8 mouse cellular contexts compared by ENCODE assay signal in genomic region chr6:90988648-90989317, GRCm38 (mm10). TPM values are rescaled to one million over a fixed set of nuclear protein-coding genes. Genes with fewer than 3 reads are reported as not detected.
DNase-seq lines count a peak whose midpoint lies in the region; ATAC-seq and TF ChIP-seq lines count a peak whose summit lies in the region.

Gene Iqsec1 (minus strand): TSS chr6:90988685.

- no peak for TF ChIP-seq POLR2A in CH12.LX (IDR thresholded peaks at IDR 0.05; ENCODE audit: low read depth, low read length)

- dilution Hi-C loops in CH12.LX (cut with MboI; ENCODE audit: extremely low pct_ligation_motif_present, extremely low pct_unique_long_range_greater_than_20kb, low sequenced_read_pairs) = no loop called here

- no peaks in the 10 kb centered on the region for H3K36me3 ChIP-seq in CH12.LX (replicated peaks in 1 of 2; ENCODE audit: control insufficient read depth in 1 of 2, insufficient read depth in 1 of 2, low read length in 1 of 2)
- no peaks in the 10 kb centered on the region for H3K36me3 ChIP-seq in forebrain, embryonic 12.5 days (replicated peaks)
- H3K36me3 ChIP-seq in heart, embryonic 16.5 days (ENCODE audit: control insufficient read depth, insufficient read depth) = no peaks in the 10 kb centered on the region
- H3K36me3 ChIP-seq in liver, embryonic 13.5 days = no peaks in the 10 kb centered on the region
- H3K36me3 ChIP-seq in stomach, embryonic 14.5 days (ENCODE audit: control insufficient read depth, insufficient read depth, low read length) = no peaks in the 10 kb centered on the region

- peaks cover 58% of the 10 kb centered on the region for H3K27me3 ChIP-seq in CH12.LX (replicated peaks)
- peaks cover 23% of the 10 kb centered on the region for H3K27me3 ChIP-seq in forebrain, embryonic 12.5 days
- no peaks in the 10 kb centered on the region for H3K27me3 ChIP-seq in heart, embryonic 16.5 days (ENCODE audit: control insufficient read depth, insufficient read depth, low read length)
- H3K27me3 ChIP-seq in liver, embryonic 13.5 days = peaks cover 40% of the 10 kb centered on the region
- no peaks in the 10 kb centered on the region for H3K27me3 ChIP-seq in stomach, embryonic 14.5 days (ENCODE audit: control insufficient read depth, insufficient read depth, low read length)

- H3K4me1 ChIP-seq in CH12.LX (ENCODE audit: control insufficient read depth in 1 of 2, insufficient read depth in 2 of 2) = peaks cover 0 to 2% of the 10 kb centered on the region in 2 experiments; a peak in 2 of 4 replicates
- H3K4me1 ChIP-seq in forebrain, embryonic 12.5 days = peaks cover 10% of the 10 kb centered on the region
- peaks cover 37% of the 10 kb centered on the region for H3K4me1 ChIP-seq in heart, embryonic 16.5 days (ENCODE audit: control insufficient read depth, insufficient read depth, low read length)
- peaks cover 57% of the 10 kb centered on the region for H3K4me1 ChIP-seq in liver, embryonic 13.5 days (replicated peaks)
- peaks cover 6% of the 10 kb centered on the region; the same call in 1 of the 2 replicates for H3K4me1 ChIP-seq in stomach, embryonic 14.5 days (ENCODE audit: control insufficient read depth, insufficient read depth, low read length)

- H3K9ac ChIP-seq in CH12.LX (ENCODE audit: insufficient read depth, low read depth) = no peak within 1 kb of the TSS
- peak within 1 kb of the TSS; percentile 71 for H3K9ac ChIP-seq in forebrain, embryonic 12.5 days
- H3K9ac ChIP-seq in heart, embryonic 16.5 days (ENCODE audit: low read length) = peak within 1 kb of the TSS; percentile 79
- H3K9ac ChIP-seq in liver, embryonic 13.5 days = peak within 1 kb of the TSS; percentile 82
- H3K9ac ChIP-seq in stomach, embryonic 14.5 days (replicated peaks; ENCODE audit: low read depth, low read length) = peak within 1 kb of the TSS; percentile 69

- peak within 1 kb of the TSS in 2 of 3 experiments; percentile 22 to 64 for H3K4me3 ChIP-seq in CH12.LX (replicated peaks in 1 of 3; ENCODE audit: low read depth in 2 of 3, low read length in 2 of 3, poor library complexity in 1 of 3)
- peak within 1 kb of the TSS; percentile 77 for H3K4me3 ChIP-seq in forebrain, embryonic 12.5 days (replicated peaks)
- H3K4me3 ChIP-seq in heart, embryonic 16.5 days (ENCODE audit: low read length) = peak within 1 kb of the TSS; percentile 62
- H3K4me3 ChIP-seq in liver, embryonic 13.5 days (replicated peaks) = peak within 1 kb of the TSS; percentile 80
- H3K4me3 ChIP-seq in stomach, embryonic 14.5 days (ENCODE audit: low read depth, low read length) = peak within 1 kb of the TSS; percentile 70

- TF ChIP-seq CTCF in CH12.LX (conservative IDR thresholded peaks at IDR 0.05 in 1 of 2, IDR thresholded peaks at IDR 0.05 in 1 of 2; ENCODE audit: low read depth in 2 of 2, low read length in 2 of 2) = peak in 1 of 2 experiments; percentile 56; a peak in 2 of 4 replicates

- H3K4me2 ChIP-seq in CH12.LX (ENCODE audit: insufficient read depth, low read depth, poor library complexity, severe bottlenecking) = peak within 1 kb of the TSS; percentile 74
- peak within 1 kb of the TSS; percentile 99 for H3K4me2 ChIP-seq in forebrain, embryonic 12.5 days
- peak within 1 kb of the TSS; percentile 94 for H3K4me2 ChIP-seq in heart, embryonic 16.5 days (ENCODE audit: low read depth, low read length)
- H3K4me2 ChIP-seq in liver, embryonic 13.5 days = peak within 1 kb of the TSS; percentile 100
- H3K4me2 ChIP-seq in stomach, embryonic 14.5 days (replicated peaks; ENCODE audit: low read depth, low read length) = peak within 1 kb of the TSS; percentile 89

- no peaks in the 10 kb centered on the region for H3K79me2 ChIP-seq in CH12.LX (replicated peaks; ENCODE audit: control insufficient read depth, extremely low read depth, insufficient read depth, poor library complexity, severe bottlenecking)

- no peak within 1 kb of the TSS for H3K27ac ChIP-seq in CH12.LX (ENCODE audit: insufficient read depth, low read depth)
- H3K27ac ChIP-seq in forebrain, embryonic 12.5 days = peak within 1 kb of the TSS; percentile 76
- H3K27ac ChIP-seq in heart, embryonic 16.5 days (ENCODE audit: low read length) = peak within 1 kb of the TSS; percentile 62
- H3K27ac ChIP-seq in liver, embryonic 13.5 days = peak within 1 kb of the TSS; percentile 81
- H3K27ac ChIP-seq in stomach, embryonic 14.5 days (ENCODE audit: low read length) = peak within 1 kb of the TSS; percentile 21; the same call in 1 of the 2 replicates

- peak; percentile 74 for DNase-seq in CH12.LX (ENCODE audit: extremely low read depth)
- DNase-seq in c-Kit-positive CD71-positive TER-119-positive erythroid progenitor cells, embryonic 14.5 days (ENCODE audit: low spot score) = peak; percentile 97
- DNase-seq in kidney, postnatal 25 days = peak; percentile 92 to 93
- peak; percentile 97 for DNase-seq in liver, embryonic 13.5 days
- peak; percentile 85 to 86 for DNase-seq in natural killer cell, adult 2 months (ENCODE audit: low spot score in 2 of 2)

- in situ Hi-C loops in CH12.LX (cut with MboI; ENCODE audit: low pct_ligation_motif_present, low pct_unique_long_range_greater_than_20kb, low sequenced_read_pairs) = no loop called here

- WGBS in forebrain, embryonic 12.5 days = under 1% methylated on average over 32 of the region's 39 CpGs
- WGBS in heart, embryonic 16.5 days = 2% methylated on average over 33 of the region's 39 CpGs
- WGBS in liver, embryonic 13.5 days (ENCODE audit: insufficient replicate concordance) = 1% methylated on average over 39 of the region's 39 CpGs
- under 1% methylated on average over 34 of the region's 39 CpGs for WGBS in stomach, embryonic 14.5 days

- no peak for TF ChIP-seq EP300 in CH12.LX (IDR thresholded peaks at IDR 0.05; ENCODE audit: low read length)

- H3K9me3 ChIP-seq in CH12.LX (replicated peaks; ENCODE audit: low read length) = peaks cover 27% of the 10 kb centered on the region
- peaks cover 13% of the 10 kb centered on the region for H3K9me3 ChIP-seq in forebrain, embryonic 12.5 days
- peaks cover 5% of the 10 kb centered on the region for H3K9me3 ChIP-seq in heart, embryonic 16.5 days (replicated peaks; ENCODE audit: control insufficient read depth, low read length)
- H3K9me3 ChIP-seq in liver, embryonic 13.5 days (replicated peaks) = peaks cover 4% of the 10 kb centered on the region; the same call in 1 of the 2 replicates
- 0 out of 2 replicates have a peak, but pooled peaks cover 6% of the 10 kb centered on the region for H3K9me3 ChIP-seq in stomach, embryonic 14.5 days (ENCODE audit: control insufficient read depth, low read depth, low read length)

- no peak; the same call in none of the 2 replicates for TF ChIP-seq RAD21 in CH12.LX (IDR thresholded peaks at IDR 0.05; ENCODE audit: low read depth, low read length)

- ATAC-seq in forebrain, embryonic 12.5 days (ENCODE audit: low FRiP score) = peak; percentile 95
- peak; percentile 90 for ATAC-seq in heart, embryonic 16.5 days (replicated peaks; ENCODE audit: extremely low read depth, insufficient read depth, low FRiP score)
- ATAC-seq in liver, embryonic 13.5 days (ENCODE audit: low read depth) = peak; percentile 90
- peak; percentile 95 for ATAC-seq in stomach, embryonic 14.5 days (ENCODE audit: insufficient number of reproducible peaks, insufficient read depth, low FRiP score, low read depth)

TF ChIP-seq in CH12.LX, 34 proteins besides CTCF, POLR2A, EP300 and RAD21:
- no peak for TF ChIP-seq TBP (conservative IDR thresholded peaks at IDR 0.05; ENCODE audit: low read depth, low read length)
- no peak for TF ChIP-seq MAFK (IDR thresholded peaks at IDR 0.05; ENCODE audit: insufficient replicate concordance, low read length)
- TF ChIP-seq MAZ (IDR thresholded peaks at IDR 0.05; ENCODE audit: low read depth, low read length) = 0 out of 2 replicates have a peak, but pooled peaks have one; percentile 40
- no peak for TF ChIP-seq BHLHE40 (IDR thresholded peaks at IDR 0.05; ENCODE audit: low read depth, low read length)
- TF ChIP-seq SMC3 (IDR thresholded peaks at IDR 0.05; ENCODE audit: low read depth, low read length) = peak; percentile 29
- no peak for TF ChIP-seq CHD2 (IDR thresholded peaks at IDR 0.05; ENCODE audit: low read length)

RNA-seq across cellular contexts. Expression of gene Iqsec1, which starts in this region (rescaled TPM):
- 62.4 and 83.5 TPM in 2 replicates for total RNA-seq in CH12.LX (2012; rRNA removed)
- 11.2 and 17.0 TPM in 2 replicates for total RNA-seq in CH12.LX (2014; rRNA removed)
- 75.8 and 90.4 TPM in 2 replicates for polyA plus RNA-seq in CH12.LX (2012; ENCODE audit: insufficient read length, low read depth)
- 11.7 and 15.0 TPM in 2 replicates for polyA plus RNA-seq in forebrain, embryonic 12.5 days (2016; fragmentation: Nextera tagmentation; extraction: Ambion mirVana)
- polyA plus RNA-seq in heart, embryonic 16.5 days (2015; fragmentation: Nextera tagmentation; extraction: Ambion mirVana) = 13.7 and 14.0 TPM in 2 replicates
- 2.6 and 3.4 TPM in 2 replicates for polyA plus RNA-seq in liver, embryonic 13.5 days (2015; fragmentation: Nextera tagmentation; extraction: Ambion mirVana)
- 16.0 TPM in 2 replicates for polyA plus RNA-seq in stomach, embryonic 14.5 days (2014; fragmentation: Nextera tagmentation; extraction: Ambion mirVana)
